Mouse (Mus musculus) mature B cell (primary cell): Measurements from ENCODE around the gene Crot.
"Not testable (repeated sequence)": the region's sequence is repeated elsewhere in the genome, so short reads cannot be mapped to it uniquely, and the experiment has no call there.

Experiments used
- in situ Hi-C: fragments of 300-500 bp; cut with MboI; formaldehyde crosslinking; loops from 2 replicates; pipeline ENCODE4 v1.14.3; 2019

Gene Crot

GRCm38 (mm10) chr5:8996686-8997512 is at the start of gene Crot:
Crot (minus strand) TSS chr5:8997324.
- in situ Hi-C loops = no loop called here

GRCm38 (mm10) chr5:9045904-9046303 is 48.8 kb upstream of the Crot start:
- in situ Hi-C loops = no loop called here

- in situ Hi-C loops = no loop called here
These were observed 47.7 kb upstream of the Crot start for GRCm38 (mm10) chr5:9044821-9045220.

GRCm38 (mm10) chr5:9043582-9044267 is 46.6 kb upstream of the Crot start:
- in situ Hi-C loops = no loop called here

GRCm38 (mm10) chr5:9042721-9043416 is 45.7 kb upstream of the Crot start:
- in situ Hi-C loops = no loop called here

GRCm38 (mm10) chr5:9040665-9041215 is 43.6 kb upstream of the Crot start:
- in situ Hi-C loops = no loop called here

GRCm38 (mm10) chr5:9039978-9040377 is 42.9 kb upstream of the Crot start:
- in situ Hi-C loops = no loop called here

- in situ Hi-C loops = no loop called here
These were observed 40.2 kb upstream of the Crot start for GRCm38 (mm10) chr5:9037292-9037691.

- in situ Hi-C loops = no loop called here
These were observed 38.3 kb upstream of the Crot start for GRCm38 (mm10) chr5:9035457-9035856.

- in situ Hi-C loops = no loop called here
These were observed 37.4 kb upstream of the Crot start for GRCm38 (mm10) chr5:9034535-9034934.

- in situ Hi-C loops = no loop called here
These were observed 36.7 kb upstream of the Crot start for GRCm38 (mm10) chr5:9033843-9034242.

GRCm38 (mm10) chr5:9032641-9033040 is 35.5 kb upstream of the Crot start:
- in situ Hi-C loops = no loop called here

GRCm38 (mm10) chr5:9032101-9032590 is 35.0 kb upstream of the Crot start:
- in situ Hi-C loops = no loop called here

GRCm38 (mm10) chr5:9028266-9028841 is 31.2 kb upstream of the Crot start:
- in situ Hi-C loops = no loop called here

GRCm38 (mm10) chr5:9015352-9015751 is 18.2 kb upstream of the Crot start:
- in situ Hi-C loops = no loop called here

GRCm38 (mm10) chr5:9014774-9015173 is 17.6 kb upstream of the Crot start:
- in situ Hi-C loops = no loop called here

- in situ Hi-C loops = no loop called here
These were observed 14.2 kb upstream of the Crot start for GRCm38 (mm10) chr5:9011374-9011773.

- in situ Hi-C loops = no loop called here
These were observed 13.0 kb upstream of the Crot start for GRCm38 (mm10) chr5:9010166-9010565.

- in situ Hi-C loops = not testable (repeated sequence)
These were observed 9.5 kb upstream of the Crot start for GRCm38 (mm10) chr5:9006585-9006984.

- in situ Hi-C loops = not testable (repeated sequence)
These were observed 2.9 kb upstream of the Crot start for GRCm38 (mm10) chr5:9000006-9000405.

- in situ Hi-C loops = no loop called here
These were observed 2.0 kb upstream of the Crot start for GRCm38 (mm10) chr5:8999108-8999507.

GRCm38 (mm10) chr5:8997513-8997895 is 380 bp upstream of the Crot start:
- in situ Hi-C loops = no loop called here
